Mouse (Mus musculus) forebrain, embryonic 10.5 days (tissue): Measurements from ENCODE around the gene Pde4a. TPM values are rescaled to one million over a fixed set of nuclear protein-coding genes. Genes with fewer than 3 reads are reported as not detected.

Experiments
- DNase-seq: peaks from one replicate; pipeline ENCODE4 v3.0.0-alpha.2; 2017; ENCODE audit warnings: low spot score; ENCODE audit errors: extremely low spot score
- H3K27ac ChIP-seq: fragments of 300-500 bp; sonication (generic); 2 replicates; pipeline ENCODE4 v1.5.1; 2016; ENCODE audit warnings: mild to moderate bottlenecking
- H3K27me3 ChIP-seq: fragments of 300-500 bp; sonication (generic); 2 replicates; pipeline ENCODE4 v1.6.1; 2016; ENCODE audit warnings: mild to moderate bottlenecking; ENCODE audit not compliant: poor library complexity, severe bottlenecking
- H3K36me3 ChIP-seq: fragments of 300-500 bp; sonication (generic); replicated peaks from 2 replicates; pipeline ENCODE4 v1.6.1; 2016; ENCODE audit warnings: mild to moderate bottlenecking, moderate library complexity
- H3K4me1 ChIP-seq: fragments of 300-500 bp; sonication (generic); 2 replicates; pipeline ENCODE4 v1.6.1; 2016
- H3K4me3 ChIP-seq: fragments of 300-500 bp; sonication (generic); 2 replicates; pipeline ENCODE4 v1.5.1; 2016; ENCODE audit warnings: mild to moderate bottlenecking, moderate library complexity
- H3K9me3 ChIP-seq: fragments of 300-500 bp; sonication (generic); 2 replicates; pipeline ENCODE4 v1.6.1; 2016; ENCODE audit warnings: mild to moderate bottlenecking, moderate library complexity
- WGBS: fragments of 180-500 bp; shearing (Covaris S2); methylation state at CpG from one replicate; pipeline ENCODE4 v1.1.7; 2016; 5-methylcytosine and 5-hydroxymethylcytosine counted together
- polyA plus RNA-seq: library from polyadenylated mRNA; unstranded; fragments of >200 nt; fragmentation: Nextera tagmentation; extraction: Ambion mirVana; gene quantifications from 2 replicates; pipeline ENCODE4 v1.2.1, GENCODE M21; 2016

The Pde4a gene
- polyA plus RNA-seq, 1 experiment from 2014 or later, result 4.3 TPM

GRCm38 (mm10) chr9:21236991-21237367 lies 71.5 kb downstream of the Pde4a start:
- Histone ChIP-seq H3K27me3 (peaks cover 34% of the 10 kb centered on the region), H3K4me3 (peak overlapping the region; percentile 98), H3K36me3 (peaks cover 53% of the 10 kb centered on the region), H3K27ac (no peak overlapping the region), H3K4me1 (peaks cover 30% of the 10 kb centered on the region), H3K9me3 (0 out of 2 replicates have a peak, but pooled peaks cover 3% of the 10 kb centered on the region)
- WGBS, result 86% methylated on average over 25 of the region's 25 CpGs
- DNase-seq, result no peak

GRCm38 (mm10) chr9:21237368-21238003 lies 72.0 kb downstream of the Pde4a start:
- peak overlapping the region; percentile 98 for H3K4me3 ChIP-seq
- 0 out of 2 replicates have a peak, but pooled peaks cover 3% of the 10 kb centered on the region for H3K9me3 ChIP-seq
- DNase-seq, result peak; percentile 49
- peaks cover 39% of the 10 kb centered on the region for H3K27me3 ChIP-seq
- 23% methylated on average over 19 of the region's 19 CpGs for WGBS
- H3K36me3 ChIP-seq, result peaks cover 48% of the 10 kb centered on the region
- H3K4me1 ChIP-seq, result peaks cover 30% of the 10 kb centered on the region
- H3K27ac ChIP-seq, result peak overlapping the region; percentile 98

DNA sequence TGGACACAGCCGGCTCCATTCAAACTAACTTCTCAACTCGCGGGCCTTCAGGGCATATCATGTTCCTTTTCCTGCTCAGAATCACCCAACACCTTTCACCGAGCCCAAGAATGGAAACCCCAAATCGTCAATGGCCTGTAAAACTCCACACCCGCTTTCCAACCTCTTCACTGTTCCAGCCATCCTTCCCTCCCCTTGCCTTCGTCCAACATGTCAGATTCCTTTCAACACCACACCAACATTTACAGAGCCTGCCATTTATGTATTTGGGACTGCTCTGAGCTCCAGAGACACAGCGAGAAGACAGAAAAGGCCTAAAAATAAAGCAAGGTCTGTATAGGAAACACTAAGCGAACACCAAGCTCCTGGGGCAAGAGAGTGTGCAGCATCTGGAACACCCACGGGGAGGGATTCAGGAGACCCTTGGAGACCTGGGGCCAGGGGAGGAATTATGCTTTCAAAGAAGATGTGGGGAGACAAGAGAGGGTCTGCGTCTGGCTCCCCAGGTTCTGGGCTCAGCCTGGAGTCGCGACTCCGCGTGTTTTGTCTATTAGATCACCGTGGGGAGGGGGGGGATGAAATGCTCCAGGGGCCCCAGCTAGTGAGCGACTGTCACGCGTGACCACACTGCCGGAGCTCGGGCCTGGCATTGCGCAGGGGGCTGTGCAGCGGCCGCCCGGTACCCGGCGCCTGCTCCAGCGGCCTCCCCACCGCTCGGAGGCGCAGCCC lies 72.7 kb downstream of the Pde4a start:
- Histone ChIP-seq H3K4me1 (peaks cover 30% of the 10 kb centered on the region), H3K4me3 (peak overlapping the region; percentile 98), H3K36me3 (peaks cover 41% of the 10 kb centered on the region), H3K27ac (peak overlapping the region; percentile 98), H3K27me3 (peaks cover 46% of the 10 kb centered on the region), H3K9me3 (peaks cover 8% of the 10 kb centered on the region)
- DNase-seq, result peak; percentile 40
- WGBS, result 2% methylated on average over 31 of the region's 31 CpGs

DNA sequence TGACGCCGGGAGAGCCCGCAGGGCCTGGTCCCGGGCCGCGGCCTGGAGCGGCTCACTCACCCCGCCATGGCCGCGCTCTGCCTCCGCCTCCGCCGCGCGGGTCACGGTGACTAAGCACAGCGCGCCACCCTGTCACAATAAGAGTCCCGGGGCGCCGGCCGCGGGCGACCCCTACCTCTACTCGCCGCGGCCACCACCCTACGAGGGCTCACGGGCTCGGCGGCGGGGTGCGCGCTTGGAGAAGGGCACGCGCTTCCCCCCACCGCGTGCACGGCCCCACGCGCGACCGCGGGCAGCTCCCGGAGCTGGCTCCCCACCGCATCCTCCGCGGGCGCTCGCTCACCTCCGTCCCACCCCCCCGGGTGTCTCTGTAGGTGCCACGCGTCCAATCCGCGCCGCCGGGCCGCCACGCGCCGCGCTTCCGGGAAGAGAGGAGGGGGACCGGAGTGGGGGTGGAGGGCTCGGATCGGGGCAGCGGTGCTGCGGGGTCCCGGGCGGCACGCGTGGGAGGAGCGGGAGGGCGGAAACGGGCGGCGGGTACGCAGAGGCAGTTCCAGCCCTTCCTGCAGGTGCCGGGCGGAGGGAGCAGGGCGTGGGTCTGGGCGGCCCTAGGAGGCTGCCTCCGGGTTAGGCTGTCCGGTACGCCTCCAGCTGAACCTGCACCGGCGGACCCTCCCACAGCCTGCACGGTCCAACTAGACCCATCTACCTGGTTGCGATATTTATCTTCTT lies 73.4 kb downstream of the Pde4a start, which contains the start of gene Keap1:
TSS of gene Keap1 (minus strand) at position 629 of the 732 bp plus-strand sequence.
- H3K4me3 ChIP-seq, result peak within 1 kb of the TSS; percentile 98
- peak within 1 kb of the TSS; percentile 98 for H3K27ac ChIP-seq
- H3K9me3 ChIP-seq, result peaks cover 9% of the 10 kb centered on the region
- H3K4me1 ChIP-seq, result peaks cover 33% of the 10 kb centered on the region
- peak; percentile 79 for DNase-seq
- H3K36me3 ChIP-seq, result peaks cover 34% of the 10 kb centered on the region
- peaks cover 46% of the 10 kb centered on the region for H3K27me3 ChIP-seq
- under 1% methylated on average over 89 of the region's 90 CpGs for WGBS

GRCm38 (mm10) chr9:21239465-21239848 lies 73.9 kb downstream of the Pde4a start:
- Histone ChIP-seq H3K9me3 (peaks cover 9% of the 10 kb centered on the region), H3K4me1 (peaks cover 39% of the 10 kb centered on the region), H3K27ac (peak overlapping the region; percentile 98), H3K27me3 (peaks cover 50% of the 10 kb centered on the region), H3K4me3 (peak overlapping the region; percentile 98), H3K36me3 (peaks cover 28% of the 10 kb centered on the region)
- WGBS, result 39% methylated on average over 4 of the region's 4 CpGs
- DNase-seq, result no peak

DNA sequence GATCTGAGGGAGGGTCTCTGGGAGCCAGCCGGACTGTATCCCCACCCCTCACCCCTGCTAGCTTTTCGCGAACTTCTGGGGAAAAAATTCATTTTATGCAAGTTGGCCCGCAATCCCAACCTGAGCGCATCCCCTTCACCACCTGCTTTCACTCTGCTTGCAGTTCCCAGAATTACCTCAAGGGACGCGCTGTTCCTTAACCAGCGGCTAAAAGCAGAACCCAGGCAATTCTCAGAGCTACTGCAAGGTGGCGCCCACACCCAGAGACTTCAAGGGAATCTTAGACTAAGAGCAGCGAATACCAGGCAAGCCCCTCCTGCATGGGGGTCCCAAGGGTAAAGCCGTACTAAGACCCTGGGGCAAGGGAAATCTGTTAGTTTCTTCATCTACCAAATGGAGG lies 75.8 kb downstream of the Pde4a start:
- Histone ChIP-seq H3K27ac (no peak overlapping the region), H3K4me1 (peaks cover 48% of the 10 kb centered on the region), H3K9me3 (peaks cover 9% of the 10 kb centered on the region), H3K4me3 (peak overlapping the region; percentile 24; the same call in 1 of the 2 replicates), H3K36me3 (peaks cover 9% of the 10 kb centered on the region), H3K27me3 (peaks cover 69% of the 10 kb centered on the region)
- peak; percentile 86 for DNase-seq
- WGBS, result 4% methylated on average over 11 of the region's 11 CpGs

DNA sequence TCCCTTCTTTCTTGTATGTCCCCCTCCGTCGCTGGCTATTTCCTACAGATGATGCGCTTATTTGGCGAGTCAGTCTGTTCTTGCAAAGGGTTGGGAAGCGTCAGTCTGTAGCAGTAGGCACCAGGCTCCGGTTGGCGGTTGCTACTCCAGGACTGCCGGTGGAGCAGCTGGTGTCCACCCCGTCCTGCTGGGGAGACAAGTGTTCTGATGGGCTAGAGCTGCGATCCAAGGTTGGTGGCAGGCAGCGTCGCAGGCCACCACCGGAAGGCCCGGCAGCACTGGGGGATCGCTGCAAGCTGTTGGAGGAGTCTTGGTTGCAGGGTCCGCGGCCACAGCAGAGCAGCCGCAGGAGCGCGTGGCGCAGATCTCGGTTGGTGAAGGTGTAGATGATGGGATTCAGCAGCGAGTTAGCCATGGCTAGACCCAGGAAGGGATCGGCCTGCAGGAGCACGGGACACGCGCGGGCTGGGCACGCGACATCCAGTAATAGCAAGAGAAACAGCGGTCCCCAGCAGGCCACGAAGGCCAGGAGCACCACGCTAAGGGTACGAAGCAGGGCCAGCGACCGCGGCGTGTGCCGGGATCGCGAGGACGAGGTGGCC lies 78.4 kb downstream of the Pde4a start:
- WGBS, result 4% methylated on average over 42 of the region's 42 CpGs
- H3K36me3 ChIP-seq, result no peaks in the 10 kb centered on the region
- H3K4me3 ChIP-seq, result peak overlapping the region; percentile 55
- DNase-seq, result no peak
- peaks cover 95% of the 10 kb centered on the region for H3K27me3 ChIP-seq
- H3K9me3 ChIP-seq, result peaks cover 7% of the 10 kb centered on the region
- peak overlapping the region; percentile 30; the same call in 1 of the 2 replicates for H3K27ac ChIP-seq
- peaks cover 33% of the 10 kb centered on the region for H3K4me1 ChIP-seq

DNA sequence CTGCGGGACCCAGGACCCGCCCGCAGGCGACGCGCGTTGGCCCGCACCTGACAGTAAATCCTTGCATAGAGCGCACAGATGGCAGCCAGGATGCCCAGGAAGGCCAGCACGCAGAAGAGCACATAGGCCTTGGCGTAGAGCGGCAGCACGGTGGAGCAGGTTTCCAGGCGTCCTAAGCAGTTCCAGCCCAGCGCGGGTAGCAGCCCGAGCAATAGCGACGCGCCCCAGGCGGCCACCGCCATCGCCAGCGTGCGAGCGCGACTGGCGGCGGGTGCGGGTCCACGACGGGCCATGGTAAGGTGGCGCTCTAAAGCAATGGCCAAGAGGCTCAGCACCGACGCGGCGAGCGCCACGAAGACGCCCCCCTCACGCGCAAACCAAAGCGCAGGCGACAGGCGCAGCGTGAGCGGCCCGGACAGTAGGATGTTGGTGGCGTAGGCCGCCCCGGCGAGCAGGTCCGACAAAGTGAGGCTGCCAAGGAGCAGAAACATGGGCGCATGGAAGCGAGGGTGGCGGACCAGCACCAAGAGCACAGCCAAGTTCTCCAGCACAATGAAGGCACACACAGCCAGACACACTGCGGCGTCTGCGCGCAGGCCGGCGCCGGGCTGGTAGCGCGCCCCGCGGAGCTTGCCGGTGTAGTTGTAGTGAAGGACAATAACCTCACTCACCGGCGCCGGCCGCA lies 79.1 kb downstream of the Pde4a start:
- Histone ChIP-seq H3K27ac (peak overlapping the region; percentile 30; the same call in 1 of the 2 replicates), H3K36me3 (no peaks in the 10 kb centered on the region), H3K4me3 (peak overlapping the region; percentile 55), H3K4me1 (peaks cover 28% of the 10 kb centered on the region), H3K9me3 (peaks cover 6% of the 10 kb centered on the region), H3K27me3 (peaks cover 100% of the 10 kb centered on the region)
- DNase-seq, result peak; percentile 55
- under 1% methylated on average over 72 of the region's 72 CpGs for WGBS

GRCm38 (mm10) chr9:21245113-21245487 lies 79.6 kb downstream of the Pde4a start:
- 1% methylated on average over 16 of the region's 16 CpGs for WGBS
- Histone ChIP-seq H3K27ac (peak overlapping the region; percentile 30; the same call in 1 of the 2 replicates), H3K9me3 (peaks cover 6% of the 10 kb centered on the region), H3K4me1 (peaks cover 32% of the 10 kb centered on the region), H3K27me3 (peaks cover 100% of the 10 kb centered on the region), H3K4me3 (peak overlapping the region; percentile 55), H3K36me3 (no peaks in the 10 kb centered on the region)
- no peak for DNase-seq

- Histone ChIP-seq H3K36me3 (no peaks in the 10 kb centered on the region), H3K4me3 (no peak overlapping the region), H3K9me3 (peaks cover 6% of the 10 kb centered on the region), H3K27ac (no peak overlapping the region), H3K4me1 (peaks cover 38% of the 10 kb centered on the region), H3K27me3 (peaks cover 100% of the 10 kb centered on the region)
- 60% methylated on average over 1 of the region's 1 CpGs for WGBS
- no peak for DNase-seq
These were observed 80.8 kb downstream of the Pde4a start for GRCm38 (mm10) chr9:21246342-21246741.

GRCm38 (mm10) chr9:21248326-21248725 lies 82.8 kb downstream of the Pde4a start, which contains the start of gene S1pr5:
TSS of gene S1pr5 (minus strand) at chr9:21248443.
- H3K27me3 ChIP-seq, result peaks cover 99% of the 10 kb centered on the region
- H3K9me3 ChIP-seq, result no peaks in the 10 kb centered on the region
- H3K4me3 ChIP-seq, result peak within 1 kb of the TSS; percentile 36
- DNase-seq, result no peak
- H3K27ac ChIP-seq, result no peak within 1 kb of the TSS
- 1% methylated on average over 30 of the region's 30 CpGs for WGBS
- peaks cover 39% of the 10 kb centered on the region for H3K4me1 ChIP-seq
- no peaks in the 10 kb centered on the region for H3K36me3 ChIP-seq
